Mouse (Mus musculus) ES-E14 (cell line): ENCODE measurements around the gene Zbtb7a. TPM values are rescaled to one million over a fixed set of nuclear protein-coding genes. Genes with fewer than 3 reads are reported as not detected.

ENCODE experiments used
- DNase-seq: peaks from one replicate; pipeline ENCODE4 v3.0.0-alpha.2; 2013; ENCODE audit warnings: low read depth, low spot score
- H3K27ac ChIP-seq: 2 replicates; pipeline ENCODE4 v1.5.1; 2012; ENCODE audit warnings: low read depth, mild to moderate bottlenecking, low read length, moderate library complexity, mixed read lengths; ENCODE audit not compliant: poor library complexity, insufficient read depth, severe bottlenecking
- H3K36me3 ChIP-seq: 2 replicates; pipeline ENCODE4 v1.6.1; 2012; ENCODE audit warnings: mild to moderate bottlenecking, low read length, moderate library complexity, mixed read lengths; ENCODE audit not compliant: control insufficient read depth, poor library complexity, insufficient read depth, severe bottlenecking
- H3K4me1 ChIP-seq, 2 experiments: fragments of 150-350 bp in 1 of 2; sonication (generic) in 1 of 2; 2 replicates each; pipeline ENCODE4 v1.6.1; 2012; ENCODE audit warnings: low read length in 2 of 2, mild to moderate bottlenecking in 1 of 2, mixed read lengths in 1 of 2; ENCODE audit not compliant: control insufficient read depth in 2 of 2, insufficient read depth in 2 of 2, poor library complexity in 1 of 2
- H3K4me3 ChIP-seq, 2 experiments: fragments of 150-350 bp in 1 of 2; sonication (generic) in 1 of 2; 2 replicates each; pipeline ENCODE4 v1.5.1; 2012; ENCODE audit warnings: low read length in 2 of 2, low read depth in 1 of 2, mild to moderate bottlenecking in 1 of 2, mixed read lengths in 1 of 2; ENCODE audit not compliant: insufficient read depth in 1 of 2, poor library complexity in 1 of 2, severe bottlenecking in 1 of 2
- H3K9ac ChIP-seq: 2 replicates; pipeline ENCODE4 v1.6.1; 2012; ENCODE audit warnings: low read depth, mild to moderate bottlenecking, low read length, mixed read lengths; ENCODE audit not compliant: poor library complexity, insufficient read depth, severe bottlenecking
- H3K9me3 ChIP-seq: fragments of 150-350 bp; sonication (generic); 2 replicates; pipeline ENCODE4 v1.6.1; 2012; ENCODE audit warnings: low read depth, mild to moderate bottlenecking, low read length; ENCODE audit not compliant: control insufficient read depth, insufficient read depth
- CHD2 ChIP-seq: IDR thresholded peaks from 2 replicates; pipeline ENCODE4 v1.6.1; 2014; ENCODE audit warnings: mild to moderate bottlenecking, low read depth, low read length, inconsistent platforms
- HCFC1 ChIP-seq: IDR thresholded peaks from 2 replicates; pipeline ENCODE4 v1.6.1; 2012; ENCODE audit warnings: low read length, inconsistent platforms, borderline replicate concordance; ENCODE audit not compliant: insufficient read depth
- MAFK ChIP-seq: IDR thresholded peaks from 2 replicates; pipeline ENCODE4 v1.6.1; 2014; ENCODE audit warnings: mild to moderate bottlenecking, low read depth, low read length, inconsistent platforms; ENCODE audit not compliant: insufficient read depth
- ZC3H11A ChIP-seq: IDR thresholded peaks from 2 replicates; pipeline ENCODE4 v1.6.1; 2012; ENCODE audit warnings: low read depth, mild to moderate bottlenecking, inconsistent platforms, low read length, borderline replicate concordance
- ZNF384 ChIP-seq: IDR thresholded peaks from 2 replicates; pipeline ENCODE4 v1.6.1; 2012; ENCODE audit warnings: low read depth, low read length, inconsistent platforms
- in situ Hi-C, 2 experiments: fragments of 600-800 bp; cut with MboI; formaldehyde crosslinking; loops; one replicate each; pipeline ENCODE4 v1.15.1; 2025; ENCODE audit warnings: low sequenced_read_pairs in 2 of 2, inconsistent platforms in 1 of 2; ENCODE audit not compliant: unreplicated experiment in 2 of 2
- total RNA-seq: library from RNA; depleted of rRNA; stranded (reverse); fragments of 300-350 nt; gene quantifications from 2 replicates; pipeline ENCODE4 v1.2.3, GENCODE M21; 2012

The Zbtb7a gene
- total RNA-seq, 1 experiment = 15.7 TPM

- H3K9me3 ChIP-seq = no peaks in the 10 kb centered on the region
- peak within 1 kb of the TSS; percentile 93 to 97 for H3K4me3 ChIP-seq
- peak within 1 kb of the TSS; percentile 69 for H3K27ac ChIP-seq
- peaks cover 50% of the 10 kb centered on the region for H3K36me3 ChIP-seq
- peaks cover 0 to 11% of the 10 kb centered on the region in 2 experiments; a peak in 2 of 4 replicates for H3K4me1 ChIP-seq
- in situ Hi-C loops = no loop called here
- DNase-seq = peak; percentile 94
- H3K9ac ChIP-seq = peak within 1 kb of the TSS; percentile 99
- TF ChIP-seq ZNF384 = no peak
- no peak for TF ChIP-seq CHD2
- peak; percentile 64; the same call in 1 of the 2 replicates for TF ChIP-seq HCFC1
- TF ChIP-seq MAFK = no peak
- TF ChIP-seq ZC3H11A = no peak
These were observed 41.6 kb downstream of the Zbtb7a start, which contains the start of gene Eef2 for GRCm38 (mm10) chr10:81176466-81177271. Gene Eef2, plus strand, starts transcription at chr10:81176631.

- Histone ChIP-seq H3K9ac (peak overlapping the region; percentile 99), H3K4me1 (peaks cover 0 to 11% of the 10 kb centered on the region in 2 experiments; a peak in 2 of 4 replicates), H3K36me3 (peaks cover 54% of the 10 kb centered on the region), H3K4me3 (peak overlapping the region; percentile 93 to 97), H3K27ac (peak overlapping the region; percentile 69), H3K9me3 (no peaks in the 10 kb centered on the region)
- no peak for DNase-seq
- in situ Hi-C loops = no loop called here
- TF ChIP-seq HCFC1 = no peak
- TF ChIP-seq ZC3H11A = no peak
- no peak for TF ChIP-seq ZNF384
- TF ChIP-seq MAFK = no peak
- no peak for TF ChIP-seq CHD2
These were observed 42.5 kb downstream of the Zbtb7a start for GRCm38 (mm10) chr10:81177491-81177925.

- H3K9me3 ChIP-seq = no peaks in the 10 kb centered on the region
- peaks cover 0 to 10% of the 10 kb centered on the region in 2 experiments; a peak in 2 of 4 replicates for H3K4me1 ChIP-seq
- H3K4me3 ChIP-seq = peak overlapping the region; percentile 93 to 97
- in situ Hi-C loops = no loop called here
- peak overlapping the region; percentile 99 for H3K9ac ChIP-seq
- H3K27ac ChIP-seq = peak overlapping the region; percentile 69; the same call in 1 of the 2 replicates
- no peak for DNase-seq
- peaks cover 54% of the 10 kb centered on the region for H3K36me3 ChIP-seq
- TF ChIP-seq MAFK = no peak
- TF ChIP-seq ZNF384 = no peak
- no peak for TF ChIP-seq HCFC1
- TF ChIP-seq ZC3H11A = no peak
- no peak for TF ChIP-seq CHD2
These were observed 43.1 kb downstream of the Zbtb7a start for GRCm38 (mm10) chr10:81177958-81178712.

GRCm38 (mm10) chr10:81178927-81179326, 43.9 kb downstream of the Zbtb7a start:
- Histone ChIP-seq H3K36me3 (peaks cover 54% of the 10 kb centered on the region), H3K4me1 (peaks cover 0 to 13% of the 10 kb centered on the region in 2 experiments; a peak in 3 of 4 replicates), H3K4me3 (peak overlapping the region; percentile 93 to 97; a peak in 3 of 4 replicates), H3K9ac (peak overlapping the region; percentile 99), H3K9me3 (no peaks in the 10 kb centered on the region), H3K27ac (no peak overlapping the region)
- DNase-seq = no peak
- in situ Hi-C loops = no loop called here
- TF ChIP-seq ZC3H11A (no peak), CHD2 (no peak), MAFK (no peak), ZNF384 (no peak), HCFC1 (no peak)
